Mouse (Mus musculus) liver, postnatal 0 days (tissue): ENCODE data around the gene Espn.

ENCODE experiments used
- CTCF ChIP-seq: sonication (generic); IDR thresholded peaks from 2 replicates; pipeline ENCODE4 v1.5.1; 2016; ENCODE audit warnings: antibody characterized with exemption, low read depth
- EP300 ChIP-seq: IDR thresholded peaks from 2 replicates; pipeline ENCODE4 v1.6.1; 2016; ENCODE audit warnings: antibody characterized with exemption, low read depth, mild to moderate bottlenecking

- TF ChIP-seq CTCF, result no peak
- no peak for TF ChIP-seq EP300
Observed at GRCm38 (mm10) chr4:152151451-152151965, 663 bp downstream of the Espn start.
